Mouse (Mus musculus) liver, adult 2 months (tissue): ENCODE measurements around the gene Lama2. TPM values are rescaled to one million over a fixed set of nuclear protein-coding genes. Genes with fewer than 3 reads are reported as not detected.
A peak's percentile ranks its signal among the peaks of the same experiment; 100 is the strongest.

Experiments
- DNase-seq: peaks from one replicate; pipeline ENCODE4 v3.0.0-alpha.2; 2011; ENCODE audit warnings: low read depth, low spot score; ENCODE audit errors: extremely low read depth
- H3K27ac ChIP-seq: fragments of 200-500 bp; replicated peaks from 2 replicates; pipeline ENCODE4 v1.5.1; 2012; ENCODE audit warnings: low read depth, mild to moderate bottlenecking, control low read depth, inconsistent platforms, low read length; ENCODE audit not compliant: insufficient read depth
- H3K27me3 ChIP-seq: fragments of 200-500 bp; 2 replicates; pipeline ENCODE4 v1.6.1; 2012; ENCODE audit warnings: mild to moderate bottlenecking, moderate library complexity, low read length, inconsistent platforms; ENCODE audit not compliant: control insufficient read depth, insufficient read depth
- H3K36me3 ChIP-seq: fragments of 200-500 bp; 2 replicates; pipeline ENCODE4 v1.6.1; 2012; ENCODE audit warnings: low read length, inconsistent platforms; ENCODE audit not compliant: control insufficient read depth, insufficient read depth
- H3K4me1 ChIP-seq: fragments of 200-500 bp; 2 replicates; pipeline ENCODE4 v1.6.1; 2011; ENCODE audit warnings: low read length; ENCODE audit not compliant: control insufficient read depth, insufficient read depth
- H3K4me3 ChIP-seq: fragments of 200-500 bp; 2 replicates; pipeline ENCODE4 v1.5.1; 2011; ENCODE audit warnings: low read depth, mild to moderate bottlenecking, control low read depth, low read length, moderate library complexity; ENCODE audit not compliant: insufficient read depth
- H3K79me2 ChIP-seq: fragments of 200-500 bp; 2 replicates; pipeline ENCODE4 v1.6.1; 2012; ENCODE audit warnings: inconsistent platforms, mild to moderate bottlenecking, low read length, moderate library complexity; ENCODE audit not compliant: control insufficient read depth, insufficient read depth
- H3K9ac ChIP-seq: fragments of 200-500 bp; 2 replicates; pipeline ENCODE4 v1.6.1; 2012; ENCODE audit warnings: low read depth, mild to moderate bottlenecking, control low read depth, inconsistent platforms, low read length
- CTCF ChIP-seq: fragments of 200-500 bp; IDR thresholded peaks from 2 replicates; pipeline ENCODE4 v1.5.1; 2011; ENCODE audit warnings: low read depth, low read length, control low read depth
- POLR2A ChIP-seq: fragments of 200-500 bp; IDR thresholded peaks from 2 replicates; pipeline ENCODE4 v1.6.1; 2011; ENCODE audit warnings: low read length, control low read depth; ENCODE audit not compliant: insufficient read depth; ENCODE audit errors: extremely low read depth
- WGBS: fragments of 180-500 bp; shearing (Covaris S2); methylation state at CpG from one replicate; pipeline ENCODE4 v1.1.7; 2018; 5-methylcytosine and 5-hydroxymethylcytosine counted together
- polyA plus RNA-seq: library from polyadenylated mRNA; depleted of rRNA; stranded (reverse); fragments of >200 nt; gene quantifications from 2 replicates; pipeline ENCODE4 v1.2.3, GENCODE M21; 2012
- total RNA-seq: library from RNA; depleted of rRNA; stranded (reverse); fragments of >200 nt; gene quantifications from 2 replicates; pipeline ENCODE4 v1.2.3, GENCODE M21; 2014

The Lama2 gene
- total and polyA plus RNA-seq, 2 experiments = 1.1 to 1.9 TPM

GRCm38 (mm10) chr10:27223815-27224375 is 395.7 kb downstream of the Lama2 start:
- Histone ChIP-seq H3K4me3 (no peak overlapping the region), H3K27me3 (no peaks in the 10 kb centered on the region), H3K4me1 (no peaks in the 10 kb centered on the region), H3K79me2 (no peaks in the 10 kb centered on the region), H3K36me3 (no peaks in the 10 kb centered on the region), H3K27ac (no peak overlapping the region), H3K9ac (no peak overlapping the region)
- 81% methylated on average over 8 of the region's 8 CpGs for WGBS
- TF ChIP-seq POLR2A = no peak
- no peak for TF ChIP-seq CTCF
- no peak for DNase-seq

- H3K27ac ChIP-seq = no peak overlapping the region
- H3K9ac ChIP-seq = no peak overlapping the region
- no peak for TF ChIP-seq CTCF
- no peak for TF ChIP-seq POLR2A
- whole genome bisulfite sequencing = 77% methylated on average over 6 of the region's 6 CpGs
- no peaks in the 10 kb centered on the region for H3K4me1 ChIP-seq
- peak; percentile 16 for DNase-seq
- no peaks in the 10 kb centered on the region for H3K79me2 ChIP-seq
- no peak overlapping the region for H3K4me3 ChIP-seq
- no peaks in the 10 kb centered on the region for H3K27me3 ChIP-seq
- no peaks in the 10 kb centered on the region for H3K36me3 ChIP-seq
Measured at GRCm38 (mm10) chr10:27222639-27223315, 396.8 kb downstream of the Lama2 start.

GRCm38 (mm10) chr10:27219698-27220097 is 399.9 kb downstream of the Lama2 start:
- 46% methylated on average over 1 of the region's 1 CpGs for WGBS

GRCm38 (mm10) chr10:27207320-27207719 is 412.2 kb downstream of the Lama2 start:
- H3K79me2 ChIP-seq = no peaks in the 10 kb centered on the region
- WGBS = 27% methylated on average over 12 of the region's 12 CpGs
- no peaks in the 10 kb centered on the region for H3K36me3 ChIP-seq
- no peak overlapping the region for H3K27ac ChIP-seq
- H3K9ac ChIP-seq = no peak overlapping the region
- H3K27me3 ChIP-seq = peaks cover 2% of the 10 kb centered on the region; the same call in 1 of the 2 replicates
- H3K4me1 ChIP-seq = no peaks in the 10 kb centered on the region
- TF ChIP-seq CTCF (no peak), POLR2A (no peak)
- DNase-seq = no peak
- H3K4me3 ChIP-seq = no peak overlapping the region

More at GRCm38 (mm10) chr10:27219698-27220097, 399.9 kb downstream of the Lama2 start:
- DNase-seq = no peak
- H3K36me3 ChIP-seq = no peaks in the 10 kb centered on the region
- H3K9ac ChIP-seq = no peak overlapping the region
- TF ChIP-seq CTCF = no peak
- no peak for TF ChIP-seq POLR2A
- no peak overlapping the region for H3K4me3 ChIP-seq
- H3K27ac ChIP-seq = no peak overlapping the region
- H3K4me1 ChIP-seq = no peaks in the 10 kb centered on the region
- no peaks in the 10 kb centered on the region for H3K79me2 ChIP-seq
- no peaks in the 10 kb centered on the region for H3K27me3 ChIP-seq

- DNase-seq = no peak
- TF ChIP-seq POLR2A (no peak), CTCF (no peak)
- Histone ChIP-seq H3K4me3 (no peak overlapping the region), H3K27me3 (no peaks in the 10 kb centered on the region), H3K79me2 (no peaks in the 10 kb centered on the region), H3K4me1 (no peaks in the 10 kb centered on the region), H3K9ac (no peak overlapping the region), H3K27ac (no peak overlapping the region), H3K36me3 (no peaks in the 10 kb centered on the region)
- WGBS = 34% methylated on average over 1 of the region's 1 CpGs
Measured at GRCm38 (mm10) chr10:27198443-27198842, 421.1 kb downstream of the Lama2 start.
